Mouse (Mus musculus) kidney, embryonic 14.5 days (tissue): Measurements from ENCODE around the gene Usp48. TPM values are rescaled to one million over a fixed set of nuclear protein-coding genes. Genes with fewer than 3 reads are reported as not detected.

ENCODE experiments used
- ATAC-seq: fragments of 200-750 bp; cut with Nextera tagmentation; 2 replicates; pipeline ENCODE4 v1.8.0; 2017; ENCODE audit warnings: moderate number of reproducible peaks, mild to moderate bottlenecking, moderate TSS enrichment, moderate library complexity; ENCODE audit not compliant: low FRiP score, low TSS enrichment
- H3K27ac ChIP-seq: fragments of 300-500 bp; sonication (generic); 2 replicates; pipeline ENCODE4 v1.5.1; 2014; ENCODE audit warnings: low read depth, mild to moderate bottlenecking, low read length, moderate library complexity, mixed read lengths
- H3K27me3 ChIP-seq: fragments of 300-500 bp; sonication (generic); 2 replicates; pipeline ENCODE4 v1.6.1; 2014; ENCODE audit warnings: mild to moderate bottlenecking, low read length; ENCODE audit not compliant: control insufficient read depth, insufficient read depth
- H3K36me3 ChIP-seq: fragments of 300-500 bp; sonication (generic); 2 replicates; pipeline ENCODE4 v1.6.1; 2014; ENCODE audit warnings: low read length, mixed read lengths; ENCODE audit not compliant: control insufficient read depth, insufficient read depth
- H3K4me1 ChIP-seq: fragments of 300-500 bp; sonication (generic); 2 replicates; pipeline ENCODE4 v1.6.1; 2014; ENCODE audit warnings: low read length, mixed read lengths; ENCODE audit not compliant: control insufficient read depth, insufficient read depth
- H3K4me2 ChIP-seq: fragments of 300-500 bp; sonication (generic); replicated peaks from 2 replicates; pipeline ENCODE4 v1.6.1; 2014; ENCODE audit warnings: low read depth, mild to moderate bottlenecking, low read length
- H3K4me3 ChIP-seq: fragments of 300-500 bp; sonication (generic); 2 replicates; pipeline ENCODE4 v1.5.1; 2014; ENCODE audit warnings: mild to moderate bottlenecking, low read length
- H3K9ac ChIP-seq: fragments of 300-500 bp; sonication (generic); 2 replicates; pipeline ENCODE4 v1.6.1; 2014; ENCODE audit warnings: low read depth, mild to moderate bottlenecking, low read length, moderate library complexity
- H3K9me3 ChIP-seq: fragments of 300-500 bp; sonication (generic); 2 replicates; pipeline ENCODE4 v1.6.1; 2016; ENCODE audit warnings: low read length; ENCODE audit not compliant: control insufficient read depth
- WGBS: fragments of 180-500 bp; shearing (Covaris S2); extraction: QIAGEN DNeasy Blood & Tissue Kit; methylation state at CpG from one replicate; pipeline ENCODE4 v1.1.7; 2014; 5-methylcytosine and 5-hydroxymethylcytosine counted together
- polyA plus RNA-seq: library from polyadenylated mRNA; unstranded; fragments of >200 nt; fragmentation: Nextera tagmentation; extraction: Ambion mirVana; gene quantifications from 2 replicates; pipeline ENCODE4 v1.2.1, GENCODE M21; 2014

The Usp48 gene
- polyA plus RNA-seq, 1 experiment from 2014 or later: 91.2 TPM

GRCm38 (mm10) chr4:137647648-137648047 is 54.1 kb downstream of the Usp48 start:
- peaks cover 79% of the 10 kb centered on the region for H3K36me3 ChIP-seq
- no peaks in the 10 kb centered on the region for H3K27me3 ChIP-seq
- WGBS: 83% methylated on average over 6 of the region's 6 CpGs
- H3K4me1 ChIP-seq: no peaks in the 10 kb centered on the region; the same call in 1 of the 2 replicates
- H3K4me2 ChIP-seq: no peak overlapping the region
- H3K9me3 ChIP-seq: no peaks in the 10 kb centered on the region
- no peak overlapping the region for H3K9ac ChIP-seq
- no peak for ATAC-seq
- no peak overlapping the region for H3K27ac ChIP-seq
- no peak overlapping the region for H3K4me3 ChIP-seq

DNA sequence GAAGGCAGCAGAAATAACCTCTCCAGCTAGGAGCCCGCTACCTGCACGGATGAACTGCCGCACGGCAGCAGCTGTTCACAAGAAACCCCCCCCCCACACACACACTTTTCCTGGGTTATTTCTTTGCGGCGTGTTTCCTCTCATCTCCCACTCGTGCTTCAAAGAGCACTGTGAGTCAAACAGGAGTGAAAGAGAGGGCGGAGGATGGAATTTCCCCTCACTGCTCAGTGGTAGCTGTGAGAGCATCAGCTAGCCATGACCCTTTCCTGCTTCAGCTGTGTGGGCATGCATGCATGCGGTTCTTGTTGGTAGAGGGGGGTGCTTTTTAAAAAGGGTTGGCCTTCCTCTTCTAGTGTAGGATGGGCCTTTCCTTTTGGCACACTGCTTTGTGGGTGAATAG is 54.7 kb downstream of the Usp48 start:
- Histone ChIP-seq H3K9ac (no peak overlapping the region), H3K36me3 (peaks cover 85% of the 10 kb centered on the region), H3K9me3 (no peaks in the 10 kb centered on the region), H3K4me1 (no peaks in the 10 kb centered on the region; the same call in 1 of the 2 replicates), H3K4me3 (no peak overlapping the region), H3K4me2 (no peak overlapping the region), H3K27me3 (no peaks in the 10 kb centered on the region), H3K27ac (no peak overlapping the region)
- WGBS: 73% methylated on average over 9 of the region's 9 CpGs
- no peak for ATAC-seq

- Histone ChIP-seq H3K4me2 (no peak overlapping the region), H3K27me3 (no peaks in the 10 kb centered on the region), H3K27ac (no peak overlapping the region; the same call in 1 of the 2 replicates), H3K4me3 (no peak overlapping the region), H3K4me1 (no peaks in the 10 kb centered on the region; the same call in 1 of the 2 replicates), H3K9me3 (no peaks in the 10 kb centered on the region), H3K36me3 (peaks cover 84% of the 10 kb centered on the region), H3K9ac (no peak overlapping the region)
- ATAC-seq: 0 out of 2 replicates have a peak, but pooled peaks have one; percentile 71
- 53% methylated on average over 5 of the region's 5 CpGs for WGBS
These were observed 57.4 kb downstream of the Usp48 start for GRCm38 (mm10) chr4:137650912-137651311.

DNA sequence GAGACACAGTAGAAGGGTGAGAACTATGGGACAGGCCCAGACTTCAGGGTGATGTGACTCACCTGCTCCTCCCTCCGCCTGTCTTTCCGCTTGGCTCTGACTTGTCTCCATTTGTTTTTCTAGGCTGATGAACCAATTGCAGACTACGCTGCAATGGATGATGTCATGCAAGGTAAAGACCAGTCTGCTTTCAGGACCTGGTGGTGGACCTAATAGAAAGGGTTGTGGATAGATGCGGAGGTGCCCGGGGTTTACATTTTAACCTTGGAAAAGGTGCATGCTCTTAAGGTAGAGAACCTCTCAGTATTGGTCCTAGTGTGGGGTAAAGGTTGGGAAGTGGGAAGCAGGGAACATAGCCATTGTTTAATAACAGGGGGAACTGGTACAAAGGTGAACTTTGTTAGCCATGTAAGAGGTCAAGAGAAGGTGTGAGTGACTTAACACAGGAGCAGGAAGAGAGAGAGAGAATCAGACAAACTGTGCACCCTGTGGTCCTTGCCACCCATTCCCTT is 59.3 kb downstream of the Usp48 start:
- no peaks in the 10 kb centered on the region for H3K9me3 ChIP-seq
- no peak overlapping the region for H3K9ac ChIP-seq
- peaks cover 86% of the 10 kb centered on the region for H3K36me3 ChIP-seq
- WGBS: 89% methylated on average over 5 of the region's 5 CpGs
- no peak overlapping the region for H3K27ac ChIP-seq
- no peak overlapping the region for H3K4me3 ChIP-seq
- no peak for ATAC-seq
- H3K27me3 ChIP-seq: no peaks in the 10 kb centered on the region
- no peaks in the 10 kb centered on the region; the same call in 1 of the 2 replicates for H3K4me1 ChIP-seq
- H3K4me2 ChIP-seq: no peak overlapping the region

DNA sequence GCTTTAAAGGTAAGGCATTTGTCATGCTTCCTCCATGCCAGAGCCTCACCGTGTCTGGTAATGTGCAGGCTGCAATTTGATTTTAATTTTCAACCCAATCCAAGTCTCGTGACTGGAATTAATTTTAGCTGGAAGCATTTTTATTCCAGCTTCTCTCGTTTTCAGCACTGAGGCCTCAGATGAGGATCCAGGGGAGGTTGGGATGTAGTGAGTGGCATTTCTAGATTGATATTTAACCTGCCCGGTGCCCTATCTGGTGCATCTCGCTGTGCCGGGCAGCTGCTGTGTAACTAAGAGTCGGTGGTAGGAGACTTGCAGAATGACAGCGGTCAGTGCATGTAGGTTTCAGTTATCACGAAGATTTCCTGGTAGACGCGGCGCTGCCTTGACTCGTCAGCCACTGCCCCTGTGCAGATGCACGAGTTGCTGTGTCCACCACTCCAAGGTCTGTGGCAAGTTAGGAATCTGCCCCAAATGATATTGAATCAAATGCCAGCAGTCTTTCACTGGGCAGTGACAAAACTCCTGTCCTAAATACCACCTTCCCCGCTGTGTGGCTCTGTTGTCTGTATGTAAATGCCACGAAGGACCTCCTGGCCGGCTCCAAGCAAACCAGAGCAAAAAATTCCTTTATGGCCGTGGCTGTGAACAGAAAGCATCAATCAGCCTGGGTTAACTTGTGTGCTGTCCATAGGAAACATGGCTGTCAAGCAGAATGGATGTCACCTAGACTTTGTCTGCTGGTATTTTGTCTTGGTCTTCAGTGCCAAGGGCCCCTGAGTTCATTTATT is 61.9 kb downstream of the Usp48 start:
- Histone ChIP-seq H3K4me1 (no peaks in the 10 kb centered on the region; the same call in 1 of the 2 replicates), H3K4me2 (no peak overlapping the region), H3K36me3 (peaks cover 73% of the 10 kb centered on the region), H3K9ac (no peak overlapping the region), H3K9me3 (no peaks in the 10 kb centered on the region), H3K27me3 (no peaks in the 10 kb centered on the region), H3K4me3 (no peak overlapping the region), H3K27ac (no peak overlapping the region)
- ATAC-seq: no peak
- WGBS: 84% methylated on average over 18 of the region's 18 CpGs

- no peak overlapping the region for H3K4me2 ChIP-seq
- H3K9me3 ChIP-seq: no peaks in the 10 kb centered on the region
- H3K27me3 ChIP-seq: no peaks in the 10 kb centered on the region
- no peak overlapping the region for H3K9ac ChIP-seq
- no peak overlapping the region for H3K4me3 ChIP-seq
- no peak overlapping the region for H3K27ac ChIP-seq
- 0 out of 2 replicates have a peak, but pooled peaks cover 2% of the 10 kb centered on the region for H3K4me1 ChIP-seq
- peaks cover 53% of the 10 kb centered on the region for H3K36me3 ChIP-seq
- WGBS: 91% methylated on average over 8 of the region's 8 CpGs
- no peak for ATAC-seq
These were observed 64.1 kb downstream of the Usp48 start for GRCm38 (mm10) chr4:137657674-137658073.

DNA sequence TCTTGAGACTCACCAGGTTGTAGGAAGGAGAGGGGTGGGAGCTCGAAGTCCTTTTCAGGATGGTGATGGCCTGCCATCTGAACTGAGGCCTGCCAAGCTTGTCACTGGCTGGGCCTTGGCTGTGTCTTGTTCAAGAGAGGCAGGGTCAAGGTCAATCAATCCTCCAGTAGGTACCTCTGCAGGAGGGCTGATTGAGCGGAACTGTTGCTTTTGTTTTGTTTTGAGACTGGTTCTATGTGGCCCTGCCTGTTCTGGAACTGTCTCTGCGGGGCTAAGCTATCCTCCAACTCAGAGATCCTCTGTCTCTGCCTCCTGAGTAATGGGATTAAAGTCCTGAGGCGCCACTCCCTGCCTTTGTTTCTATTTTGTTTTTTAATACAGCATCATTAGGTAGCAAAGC is 66.0 kb downstream of the Usp48 start:
- H3K4me2 ChIP-seq: no peak overlapping the region
- H3K4me1 ChIP-seq: 0 out of 2 replicates have a peak, but pooled peaks cover 2% of the 10 kb centered on the region
- peaks cover 35% of the 10 kb centered on the region for H3K36me3 ChIP-seq
- WGBS: 85% methylated on average over 4 of the region's 4 CpGs
- peaks cover 6% of the 10 kb centered on the region; the same call in 1 of the 2 replicates for H3K27me3 ChIP-seq
- no peak overlapping the region for H3K9ac ChIP-seq
- H3K4me3 ChIP-seq: no peak overlapping the region
- no peaks in the 10 kb centered on the region for H3K9me3 ChIP-seq
- no peak overlapping the region for H3K27ac ChIP-seq
- ATAC-seq: no peak

- no peak overlapping the region for H3K4me3 ChIP-seq
- ATAC-seq: no peak
- H3K9ac ChIP-seq: no peak overlapping the region
- 0 out of 2 replicates have a peak overlapping the region, but pooled peaks have one; percentile 42 for H3K27ac ChIP-seq
- 61% methylated on average over 10 of the region's 10 CpGs for WGBS
- peaks cover 26% of the 10 kb centered on the region for H3K36me3 ChIP-seq
- 0 out of 2 replicates have a peak, but pooled peaks cover 2% of the 10 kb centered on the region for H3K4me1 ChIP-seq
- H3K9me3 ChIP-seq: no peaks in the 10 kb centered on the region
- H3K27me3 ChIP-seq: peaks cover 13% of the 10 kb centered on the region
- no peak overlapping the region for H3K4me2 ChIP-seq
These were observed 67.0 kb downstream of the Usp48 start for GRCm38 (mm10) chr4:137660364-137661077.
